Mouse (Mus musculus) midbrain, embryonic 13.5 days (tissue): ENCODE data around the gene Ptn. TPM values are rescaled to one million over a fixed set of nuclear protein-coding genes. Genes with fewer than 3 reads are reported as not detected.
"Not testable (repeated sequence)": the region's sequence is repeated elsewhere in the genome, so short reads cannot be mapped to it uniquely, and the experiment has no call there.

Experiments
- ATAC-seq: fragments of 200-750 bp; cut with Nextera tagmentation; 2 replicates; pipeline ENCODE4 v1.8.0; 2017; ENCODE audit warnings: mild to moderate bottlenecking, moderate TSS enrichment, moderate library complexity
- H3K27ac ChIP-seq: fragments of 300-500 bp; sonication (generic); 2 replicates; pipeline ENCODE4 v1.5.1; 2015; ENCODE audit warnings: inconsistent platforms, mild to moderate bottlenecking, moderate library complexity
- H3K27me3 ChIP-seq: fragments of 300-500 bp; sonication (generic); 2 replicates; pipeline ENCODE4 v1.6.1; 2015; ENCODE audit warnings: mild to moderate bottlenecking, inconsistent platforms
- H3K36me3 ChIP-seq: fragments of 300-500 bp; sonication (generic); 2 replicates; pipeline ENCODE4 v1.6.1; 2015; ENCODE audit warnings: mild to moderate bottlenecking, inconsistent platforms
- H3K4me1 ChIP-seq: fragments of 300-500 bp; sonication (generic); replicated peaks from 2 replicates; pipeline ENCODE4 v1.6.1; 2015; ENCODE audit warnings: inconsistent platforms
- H3K4me2 ChIP-seq: fragments of 300-500 bp; sonication (generic); replicated peaks from 2 replicates; pipeline ENCODE4 v1.6.1; 2015; ENCODE audit warnings: moderate library complexity, mild to moderate bottlenecking, inconsistent platforms
- H3K4me3 ChIP-seq: fragments of 300-500 bp; sonication (generic); replicated peaks from 2 replicates; pipeline ENCODE4 v1.5.1; 2015; ENCODE audit warnings: mild to moderate bottlenecking, inconsistent platforms
- H3K9ac ChIP-seq: fragments of 300-500 bp; sonication (generic); replicated peaks from 2 replicates; pipeline ENCODE4 v1.6.1; 2015; ENCODE audit warnings: mild to moderate bottlenecking, inconsistent platforms
- H3K9me3 ChIP-seq: fragments of 300-500 bp; sonication (generic); 2 replicates; pipeline ENCODE4 v1.6.1; 2016; ENCODE audit warnings: mild to moderate bottlenecking, inconsistent platforms
- WGBS: fragments of 180-500 bp; shearing (Covaris S2); methylation state at CpG from one replicate; pipeline ENCODE4 v1.1.7; 2015; 5-methylcytosine and 5-hydroxymethylcytosine counted together
- polyA plus RNA-seq: library from polyadenylated mRNA; unstranded; fragments of >200 nt; fragmentation: Nextera tagmentation; extraction: Ambion mirVana; gene quantifications from 2 replicates; pipeline ENCODE4 v1.2.1, GENCODE M21; 2015

The Ptn gene
- polyA plus RNA-seq, 1 experiment from 2014 or later: 499 TPM

DNA sequence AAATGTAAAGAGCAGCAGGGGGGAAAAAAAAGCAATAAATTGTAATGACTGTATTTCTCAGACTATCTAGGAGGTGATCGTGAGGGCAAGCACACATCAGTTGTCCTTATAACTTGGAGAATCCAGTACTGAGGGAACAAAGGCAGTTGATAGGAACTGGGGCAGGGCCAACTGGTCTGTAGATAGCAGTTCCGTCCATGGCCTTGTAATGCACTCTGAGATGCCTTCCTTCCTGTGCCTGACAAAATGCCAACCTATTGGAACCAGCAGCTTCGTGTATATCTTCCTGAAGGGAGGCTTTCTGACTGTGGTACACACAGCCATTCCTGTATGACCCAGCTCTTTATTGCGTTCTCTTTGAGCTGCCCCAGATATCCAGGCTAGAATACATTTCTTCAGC lies 27.5 kb downstream of the Ptn start:
- no peak overlapping the region for H3K9ac ChIP-seq
- H3K27ac ChIP-seq: no peak overlapping the region
- H3K36me3 ChIP-seq: peaks cover 13% of the 10 kb centered on the region; the same call in 1 of the 2 replicates
- no peak for ATAC-seq
- H3K27me3 ChIP-seq: peaks cover 24% of the 10 kb centered on the region
- no peak overlapping the region for H3K4me2 ChIP-seq
- peaks cover 70% of the 10 kb centered on the region for H3K4me1 ChIP-seq
- 80% methylated on average over 4 of the region's 4 CpGs for WGBS
- no peak overlapping the region for H3K4me3 ChIP-seq
- H3K9me3 ChIP-seq: no peaks in the 10 kb centered on the region

DNA sequence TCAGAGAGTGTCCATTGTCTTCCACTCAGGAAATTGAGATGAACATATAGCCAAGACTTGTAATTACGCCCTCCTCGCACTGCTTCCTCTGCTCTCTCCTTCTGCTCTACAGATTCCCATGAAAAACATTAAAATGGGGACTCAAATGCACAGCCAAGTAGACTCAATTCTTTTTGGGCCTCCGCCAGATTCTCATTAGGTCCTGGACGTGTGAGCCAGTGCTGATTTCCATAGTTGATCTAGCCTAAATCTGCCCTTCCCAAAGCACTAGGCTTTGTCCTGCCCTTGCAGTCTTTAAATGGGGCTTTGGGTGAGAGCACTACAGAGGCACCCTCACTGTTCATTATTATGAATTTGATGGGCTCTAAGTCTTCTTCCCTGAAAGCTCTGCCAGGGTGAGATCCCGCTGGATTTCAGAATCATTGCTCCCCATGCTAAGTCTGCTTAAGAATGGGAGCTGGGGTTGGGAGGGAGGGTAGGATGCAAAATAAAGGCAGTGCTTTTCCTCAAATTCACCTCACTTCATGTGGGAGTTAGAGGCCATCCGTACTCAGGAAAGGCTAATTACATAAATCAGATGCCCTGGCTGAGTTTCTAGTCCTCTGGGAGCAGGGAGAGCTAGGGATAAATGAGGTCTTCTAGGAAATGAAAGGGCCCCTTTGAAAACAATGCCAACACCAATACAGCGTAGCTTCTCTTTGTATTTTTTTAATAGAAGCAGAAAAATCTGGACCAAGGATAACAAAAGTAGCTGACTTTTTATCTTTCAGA lies 32.3 kb downstream of the Ptn start:
- WGBS: 24% methylated on average over 7 of the region's 7 CpGs
- H3K9me3 ChIP-seq: no peaks in the 10 kb centered on the region
- H3K4me3 ChIP-seq: no peak overlapping the region
- H3K9ac ChIP-seq: no peak overlapping the region
- ATAC-seq: peak; percentile 59
- H3K4me2 ChIP-seq: no peak overlapping the region; the same call in 1 of the 2 replicates
- peak overlapping the region; percentile 58 for H3K27ac ChIP-seq
- peaks cover 74% of the 10 kb centered on the region for H3K4me1 ChIP-seq
- peaks cover 19% of the 10 kb centered on the region for H3K27me3 ChIP-seq
- H3K36me3 ChIP-seq: peaks cover 8% of the 10 kb centered on the region; the same call in 1 of the 2 replicates

DNA sequence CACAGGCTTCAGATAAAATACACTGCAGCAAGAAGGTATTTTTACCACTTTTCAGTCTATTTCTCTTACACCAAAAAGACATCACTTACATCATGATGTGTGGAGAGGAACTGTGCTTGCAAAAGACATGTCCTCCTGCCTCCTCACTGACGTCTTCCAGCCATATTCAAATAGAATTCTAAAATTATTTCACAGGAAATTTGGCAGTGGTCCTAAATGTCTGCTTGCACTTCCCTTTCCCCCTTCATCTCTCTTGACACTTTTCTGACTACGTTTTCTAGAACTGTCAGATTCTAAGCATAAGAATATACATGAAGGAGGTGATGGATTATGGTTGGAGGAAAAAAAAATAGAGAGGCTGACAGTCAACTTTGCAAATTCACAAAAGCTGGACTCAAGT lies 33.0 kb downstream of the Ptn start:
- Histone ChIP-seq H3K4me3 (no peak overlapping the region), H3K4me2 (no peak overlapping the region), H3K36me3 (peaks cover 11% of the 10 kb centered on the region; the same call in 1 of the 2 replicates), H3K9me3 (no peaks in the 10 kb centered on the region), H3K9ac (no peak overlapping the region), H3K4me1 (peaks cover 67% of the 10 kb centered on the region), H3K27ac (peak overlapping the region; percentile 58), H3K27me3 (peaks cover 20% of the 10 kb centered on the region)
- WGBS: 36% methylated on average over 2 of the region's 2 CpGs
- no peak for ATAC-seq

DNA sequence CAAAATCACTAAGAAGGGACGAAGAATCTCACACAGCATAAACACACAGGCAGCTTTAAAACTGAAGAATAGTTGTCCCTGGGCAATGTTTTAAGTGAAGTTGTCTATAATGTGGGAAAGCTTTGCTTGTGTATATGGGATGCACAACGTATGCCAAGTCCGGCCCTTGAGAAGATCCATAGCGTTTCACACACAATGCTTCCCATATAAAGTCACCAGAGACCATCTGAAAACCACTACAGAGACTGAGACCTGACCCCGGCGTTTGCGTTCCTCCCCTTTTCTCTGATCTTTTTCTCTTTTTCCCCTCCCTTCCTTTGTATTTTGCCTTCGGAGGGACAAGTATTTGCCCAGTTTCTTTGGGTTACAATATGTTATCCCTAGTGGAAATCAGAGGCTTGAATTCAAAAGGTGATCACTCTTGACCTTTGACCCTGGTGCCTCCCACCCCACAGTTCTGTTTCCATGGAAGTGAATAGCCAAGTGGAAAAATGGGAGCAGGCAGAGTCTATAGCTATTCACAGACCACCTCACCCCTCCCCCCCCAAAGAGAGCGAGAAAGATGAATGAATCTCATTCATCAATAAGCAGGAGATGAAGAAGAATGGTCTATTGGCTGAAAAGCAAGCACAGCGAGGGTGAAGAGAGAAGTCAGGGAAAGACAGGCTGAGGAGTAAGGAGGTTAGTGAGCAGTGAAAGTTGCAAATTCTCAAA lies 34.2 kb downstream of the Ptn start:
- Histone ChIP-seq H3K4me2 (peak overlapping the region; percentile 20), H3K36me3 (peaks cover 15% of the 10 kb centered on the region), H3K27ac (peak overlapping the region; percentile 56), H3K9ac (no peak overlapping the region), H3K27me3 (peaks cover 32% of the 10 kb centered on the region), H3K4me1 (peaks cover 67% of the 10 kb centered on the region), H3K9me3 (no peaks in the 10 kb centered on the region), H3K4me3 (no peak overlapping the region)
- 7% methylated on average over 10 of the region's 10 CpGs for WGBS
- peak; percentile 67 for ATAC-seq

DNA sequence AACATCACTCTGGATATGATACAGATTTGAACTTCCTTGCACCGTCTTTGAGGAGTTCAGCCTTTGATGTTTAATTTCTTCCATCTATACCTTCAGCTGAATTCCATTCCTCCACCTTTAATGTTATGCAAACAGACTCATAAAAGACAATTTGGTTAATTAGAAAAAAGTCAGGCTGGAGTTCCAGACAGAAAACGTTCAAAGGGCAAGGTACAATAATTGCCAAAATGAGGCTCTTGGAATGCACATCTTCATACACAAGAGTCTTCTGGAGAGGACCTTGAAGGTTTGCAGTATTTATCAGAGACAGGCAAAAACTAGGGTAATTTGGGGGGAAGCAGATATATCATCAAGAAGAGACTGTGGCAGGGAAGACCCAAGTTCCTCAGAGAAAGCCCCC lies 37.5 kb downstream of the Ptn start:
- ATAC-seq: no peak
- Histone ChIP-seq H3K4me1 (peaks cover 40% of the 10 kb centered on the region), H3K9ac (no peak overlapping the region), H3K27ac (no peak overlapping the region), H3K36me3 (peaks cover 14% of the 10 kb centered on the region), H3K4me3 (no peak overlapping the region), H3K27me3 (peaks cover 34% of the 10 kb centered on the region), H3K9me3 (no peaks in the 10 kb centered on the region), H3K4me2 (no peak overlapping the region)
- WGBS: 82% methylated on average over 2 of the region's 2 CpGs

DNA sequence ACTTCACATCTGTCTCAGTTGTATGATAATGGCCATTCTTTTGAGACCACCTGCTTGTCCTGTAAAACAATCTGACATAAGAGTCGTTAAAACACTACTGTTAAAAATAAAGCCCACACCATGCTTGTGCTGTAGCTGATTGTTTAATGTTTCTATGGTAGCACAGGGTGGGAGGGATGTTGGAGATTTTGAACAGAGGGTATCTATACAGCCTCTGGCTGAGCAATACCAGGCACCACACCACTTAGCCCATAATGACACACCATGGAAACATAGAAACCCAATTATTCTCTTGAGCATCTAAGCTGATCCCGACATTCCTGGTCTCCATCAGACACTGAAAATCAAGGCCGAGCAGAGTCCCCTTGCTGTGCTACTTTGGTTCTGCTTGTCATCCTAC lies 41.0 kb downstream of the Ptn start:
- Histone ChIP-seq H3K36me3 (peaks cover 23% of the 10 kb centered on the region), H3K4me2 (no peak overlapping the region), H3K4me3 (no peak overlapping the region), H3K27ac (no peak overlapping the region), H3K27me3 (peaks cover 34% of the 10 kb centered on the region), H3K9ac (no peak overlapping the region), H3K9me3 (no peaks in the 10 kb centered on the region), H3K4me1 (peaks cover 5% of the 10 kb centered on the region)
- no peak for ATAC-seq
- WGBS: 61% methylated on average over 3 of the region's 3 CpGs

DNA sequence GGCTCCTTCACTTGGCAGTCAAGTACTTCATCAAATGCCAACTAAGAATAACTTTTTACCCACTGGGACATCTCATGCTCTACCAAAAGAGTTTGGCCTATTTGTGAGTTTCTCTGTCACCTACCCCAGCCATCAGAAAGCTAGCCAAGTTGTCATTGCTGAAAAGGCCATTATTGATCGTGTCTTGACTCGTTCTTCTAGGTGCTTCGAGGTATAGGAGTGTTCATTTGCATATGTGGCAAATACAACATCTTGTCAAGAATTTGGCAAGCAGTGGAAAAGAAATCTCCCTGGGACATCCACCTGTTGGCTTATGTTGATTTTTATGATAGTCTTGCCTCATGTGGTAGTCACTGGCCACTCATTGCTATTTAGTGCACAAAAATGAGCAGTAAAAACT lies 43.1 kb downstream of the Ptn start:
- Histone ChIP-seq H3K27ac (no peak overlapping the region), H3K27me3 (peaks cover 20% of the 10 kb centered on the region), H3K9me3 (no peaks in the 10 kb centered on the region), H3K4me1 (0 out of 2 replicates have a peak, but pooled peaks cover 3% of the 10 kb centered on the region), H3K4me3 (no peak overlapping the region), H3K36me3 (peaks cover 19% of the 10 kb centered on the region), H3K9ac (no peak overlapping the region), H3K4me2 (no peak overlapping the region)
- no peak for ATAC-seq
- 93% methylated on average over 3 of the region's 3 CpGs for WGBS

DNA sequence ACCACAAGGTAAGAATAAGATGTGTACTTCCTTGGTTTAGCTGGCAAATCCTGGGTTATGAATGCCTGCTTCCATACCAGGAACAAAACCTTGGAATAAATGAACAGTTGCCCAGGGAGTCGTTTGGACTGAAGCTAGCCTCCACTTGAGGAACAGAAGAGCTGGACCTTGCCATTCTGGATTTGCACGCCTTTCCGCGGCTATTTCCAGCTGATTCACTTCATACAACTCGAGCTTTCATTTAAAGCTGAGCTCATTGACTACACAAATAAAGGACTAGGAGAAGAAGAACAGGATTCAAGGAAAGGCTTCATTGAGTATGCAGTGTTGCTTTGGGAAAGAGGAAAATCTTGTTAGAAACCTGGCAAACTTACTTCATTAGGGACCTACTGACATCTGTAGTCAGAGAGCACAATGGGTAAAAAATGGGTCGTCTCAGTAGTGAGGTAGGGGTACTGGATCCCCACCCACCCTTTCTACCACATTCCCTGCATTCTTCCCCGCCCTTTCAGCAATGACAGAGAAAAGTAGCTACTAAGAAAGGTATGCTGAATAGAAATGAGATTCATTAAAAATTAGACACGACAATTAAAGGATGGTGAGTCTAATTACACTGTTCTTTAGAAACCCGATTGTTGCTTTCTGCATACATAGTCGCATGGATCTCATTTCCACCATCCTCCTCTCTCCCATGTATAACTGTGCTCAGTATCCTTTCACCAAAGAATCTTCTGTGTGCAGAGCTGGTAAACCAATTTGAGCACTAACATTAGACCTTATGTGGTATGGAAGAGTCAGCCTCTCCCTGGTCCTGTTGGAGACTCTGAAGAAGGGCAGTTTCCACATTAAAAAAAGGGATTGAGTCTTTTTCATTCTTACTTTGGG lies 54.8 kb downstream of the Ptn start:
- peaks cover 12% of the 10 kb centered on the region for H3K4me1 ChIP-seq
- H3K9ac ChIP-seq: no peak overlapping the region
- no peak overlapping the region for H3K4me3 ChIP-seq
- ATAC-seq: peak; percentile 67
- 38% methylated on average over 10 of the region's 10 CpGs for WGBS
- H3K4me2 ChIP-seq: no peak overlapping the region
- no peaks in the 10 kb centered on the region for H3K36me3 ChIP-seq
- H3K27ac ChIP-seq: no peak overlapping the region
- no peaks in the 10 kb centered on the region for H3K27me3 ChIP-seq
- H3K9me3 ChIP-seq: no peaks in the 10 kb centered on the region

DNA sequence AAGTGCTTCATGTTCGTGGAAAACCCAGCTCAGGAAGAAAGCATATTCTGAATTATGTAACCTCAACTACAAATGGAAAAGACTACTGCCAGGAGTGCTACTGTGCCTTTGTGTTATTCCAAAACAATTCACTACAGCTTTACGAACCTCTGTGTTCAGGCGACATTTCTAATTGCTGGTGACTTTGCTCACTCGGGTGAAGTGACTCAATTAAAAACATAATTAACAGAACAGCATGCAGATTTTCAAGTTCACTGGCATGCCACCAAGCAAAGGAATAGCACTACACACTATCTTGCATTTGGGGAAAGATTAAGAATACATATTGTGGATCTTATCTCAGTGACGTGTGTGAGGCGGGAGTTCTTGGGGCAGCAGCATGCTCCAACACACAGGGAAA lies 57.1 kb downstream of the Ptn start:
- no peak overlapping the region for H3K4me3 ChIP-seq
- no peaks in the 10 kb centered on the region for H3K9me3 ChIP-seq
- H3K27me3 ChIP-seq: no peaks in the 10 kb centered on the region
- H3K4me2 ChIP-seq: no peak overlapping the region
- no peak overlapping the region for H3K9ac ChIP-seq
- 64% methylated on average over 6 of the region's 6 CpGs for WGBS
- no peak overlapping the region for H3K27ac ChIP-seq
- H3K36me3 ChIP-seq: peaks cover 3% of the 10 kb centered on the region; the same call in 1 of the 2 replicates
- peaks cover 12% of the 10 kb centered on the region for H3K4me1 ChIP-seq
- ATAC-seq: no peak

DNA sequence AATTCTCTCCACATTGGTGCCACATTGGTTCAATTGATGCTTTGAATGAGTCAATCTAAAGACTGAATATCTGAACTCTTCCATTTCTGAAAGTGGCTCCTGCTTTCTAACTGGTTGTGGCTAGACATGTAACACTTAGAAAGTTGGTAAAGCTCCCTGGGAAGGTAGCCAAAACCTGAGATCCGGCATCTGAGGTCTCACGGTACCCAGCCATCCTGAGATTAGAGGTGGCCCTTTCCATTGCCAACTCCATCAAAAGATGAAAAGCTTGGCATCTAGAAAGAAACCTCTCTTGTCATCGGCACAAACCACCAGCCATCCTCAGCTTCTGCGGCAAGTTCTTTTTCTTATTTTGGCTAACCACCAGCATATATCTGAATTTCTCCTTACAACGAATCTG lies 70.2 kb downstream of the Ptn start:
- Histone ChIP-seq H3K27ac (no peak overlapping the region), H3K4me3 (no peak overlapping the region), H3K9me3 (no peaks in the 10 kb centered on the region), H3K9ac (no peak overlapping the region), H3K36me3 (peaks cover 68% of the 10 kb centered on the region), H3K4me2 (no peak overlapping the region), H3K4me1 (no peaks in the 10 kb centered on the region), H3K27me3 (no peaks in the 10 kb centered on the region)
- ATAC-seq: no peak
- WGBS: 95% methylated on average over 5 of the region's 5 CpGs

DNA sequence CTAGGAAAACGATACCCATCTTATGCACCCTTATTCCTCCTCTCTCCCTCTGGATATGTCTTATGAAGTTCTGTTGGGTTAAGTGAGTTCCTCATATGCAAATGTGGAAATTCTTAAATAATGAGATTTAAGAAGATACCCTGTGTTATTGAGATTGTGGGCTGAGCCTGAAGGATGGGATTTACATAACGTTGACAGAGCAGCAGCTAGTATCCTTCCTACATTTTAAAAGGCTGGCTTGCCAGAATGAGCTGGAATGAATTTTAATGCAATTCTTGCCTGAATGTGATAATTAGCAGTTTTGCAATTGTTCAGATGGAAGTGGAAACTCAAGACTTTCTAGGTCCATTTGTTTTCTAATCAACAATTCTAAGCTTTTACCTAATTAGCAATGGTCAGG lies 73.3 kb downstream of the Ptn start:
- Histone ChIP-seq H3K4me2 (no peak overlapping the region), H3K4me1 (no peaks in the 10 kb centered on the region), H3K27ac (no peak overlapping the region), H3K9me3 (peaks cover 16% of the 10 kb centered on the region), H3K27me3 (no peaks in the 10 kb centered on the region), H3K4me3 (no peak overlapping the region), H3K9ac (no peak overlapping the region), H3K36me3 (peaks cover 77% of the 10 kb centered on the region)
- WGBS: 77% methylated on average over 2 of the region's 2 CpGs
- no peak for ATAC-seq

DNA sequence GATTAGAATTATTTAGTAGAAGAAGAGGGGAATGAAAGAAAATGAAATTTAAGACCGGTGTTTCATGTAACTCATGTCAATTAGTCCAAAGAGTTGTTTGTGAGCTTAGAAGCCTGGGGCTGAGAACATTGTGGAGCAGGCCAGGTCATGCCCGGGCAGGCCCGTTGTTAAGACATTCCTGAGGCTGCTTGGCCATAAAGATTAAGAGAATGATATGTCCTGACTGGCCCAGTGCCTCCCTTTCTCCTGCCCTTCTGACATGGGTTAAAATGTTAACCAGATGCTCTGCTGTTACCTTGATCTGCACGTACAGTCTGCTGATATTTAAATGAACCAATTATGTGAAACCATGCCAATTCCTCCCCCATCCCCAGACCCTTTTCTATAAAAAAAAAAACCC lies 74.4 kb downstream of the Ptn start:
- not testable (repeated sequence) for H3K4me3 ChIP-seq, H3K27ac ChIP-seq, H3K4me2 ChIP-seq, H3K4me1 ChIP-seq, H3K27me3 ChIP-seq, ATAC-seq, H3K9ac ChIP-seq
- WGBS: 92% methylated on average over 4 of the region's 4 CpGs
- Histone ChIP-seq H3K9me3 (peaks cover 27% of the 10 kb centered on the region), H3K36me3 (peaks cover 80% of the 10 kb centered on the region)
